Mouse (Mus musculus): ENCODE data around the gene Gipr. TPM values are rescaled to one million over a fixed set of nuclear protein-coding genes. Genes with fewer than 3 reads are reported as not detected.
A peak's percentile ranks its signal among the peaks of the same experiment; 100 is the strongest.

Gene Gipr
- polyA plus RNA-seq, 1 experiment from 2014 or later: 0.25 TPM

DNA sequence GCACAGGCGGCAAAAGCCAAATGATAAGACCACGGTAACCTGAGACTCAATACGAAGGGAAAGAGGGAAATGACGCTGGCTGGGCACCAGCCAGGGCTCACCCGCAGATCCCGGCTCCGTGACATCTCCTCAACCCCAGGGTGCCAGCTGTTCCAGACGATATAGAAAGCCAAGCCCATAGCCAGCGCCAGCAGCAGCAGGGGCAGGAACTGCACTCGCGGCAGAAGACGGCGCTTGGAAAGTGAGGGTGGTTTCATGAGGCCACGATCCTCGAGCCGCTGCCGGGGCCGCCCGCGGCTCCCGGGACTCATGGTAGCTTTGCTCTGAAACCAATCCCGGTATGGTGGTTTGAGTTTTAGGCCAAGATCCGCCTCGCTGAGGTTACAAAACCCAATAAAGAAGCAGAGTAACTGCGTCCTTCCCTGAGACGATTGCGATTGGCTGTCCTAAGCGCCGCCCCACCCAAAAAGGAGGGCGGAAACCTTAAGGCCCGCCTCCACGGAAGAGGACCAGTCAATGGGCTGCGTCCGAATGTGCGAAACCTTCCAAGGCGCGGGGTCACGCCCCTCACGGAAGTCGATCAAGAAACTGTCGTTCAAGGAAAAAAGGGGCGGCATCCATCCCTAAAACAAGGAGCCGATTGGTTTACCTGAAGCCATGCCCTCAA, 16.9 kb downstream of the Gipr start, which contains the start of gene Qpctl:
Gene Qpctl (minus strand): TSS at position 417 of the 667 bp plus-strand sequence.
- peak; percentile 100 for DNase-seq (ENCODE audit: low spot score)

- no peak for DNase-seq (ENCODE audit: low spot score)
Observed at GRCm38 (mm10) chr7:19148180-19148874, 17.6 kb downstream of the Gipr start.

- no peak for DNase-seq (ENCODE audit: low spot score)
Observed at GRCm38 (mm10) chr7:19147497-19148045, 18.4 kb downstream of the Gipr start.

- no peak for DNase-seq (ENCODE audit: low spot score)
Observed at GRCm38 (mm10) chr7:19146793-19147192, 19.1 kb downstream of the Gipr start.

GRCm38 (mm10) chr7:19137380-19137779, 28.5 kb downstream of the Gipr start:
- DNase-seq (ENCODE audit: low spot score): peak; percentile 65

DNA sequence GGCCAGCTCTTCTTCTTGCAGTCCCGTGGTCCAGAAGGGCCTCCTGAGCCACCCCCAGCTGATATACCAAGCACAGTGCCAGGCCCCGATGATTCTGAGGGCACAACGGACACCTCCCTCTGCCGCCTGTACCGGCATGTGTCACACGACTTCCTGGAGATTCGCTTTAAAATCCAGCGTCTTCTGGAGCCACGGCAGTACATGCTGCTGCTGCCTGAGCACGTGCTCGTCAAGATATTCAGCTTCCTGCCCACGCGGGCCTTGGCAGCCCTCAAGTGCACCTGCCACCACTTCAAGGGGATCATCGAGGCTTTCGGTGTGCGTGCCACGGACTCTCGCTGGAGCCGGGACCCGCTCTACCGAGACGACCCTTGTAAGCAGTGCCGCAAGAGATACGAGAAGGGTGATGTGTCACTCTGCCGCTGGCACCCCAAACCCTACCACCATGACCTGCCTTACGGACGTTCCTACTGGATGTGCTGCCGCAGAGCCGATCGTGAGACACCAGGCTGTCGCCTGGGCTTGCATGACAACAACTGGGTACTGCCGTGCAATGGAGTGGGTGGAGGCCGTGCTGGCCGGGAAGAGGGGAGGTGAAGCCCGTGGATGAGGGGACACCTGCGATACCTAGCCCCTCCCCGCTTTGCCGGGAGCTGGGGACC, 29.1 kb downstream of the Gipr start:
- DNase-seq (ENCODE audit: low spot score): peak; percentile 55

DNA sequence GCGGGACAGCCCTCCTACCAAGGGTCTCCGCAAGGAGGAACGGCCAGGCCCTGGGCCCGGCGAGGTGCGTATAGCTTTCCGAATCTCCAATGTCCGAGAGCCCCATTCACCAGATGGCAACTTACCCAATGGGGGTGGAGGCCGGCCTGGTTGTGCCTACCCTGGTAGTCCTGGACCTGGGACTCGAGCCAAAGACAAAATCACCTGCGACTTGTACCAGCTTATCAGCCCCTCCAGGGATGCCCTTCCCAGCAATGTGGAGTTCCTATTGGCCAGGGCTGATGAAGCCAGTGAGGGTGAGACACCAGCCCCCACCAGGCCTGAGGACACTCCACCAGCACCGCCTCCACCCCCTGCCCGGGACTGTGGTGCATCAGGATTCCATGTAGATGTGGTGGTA, 29.8 kb downstream of the Gipr start:
- DNase-seq (ENCODE audit: low spot score): no peak

DNA sequence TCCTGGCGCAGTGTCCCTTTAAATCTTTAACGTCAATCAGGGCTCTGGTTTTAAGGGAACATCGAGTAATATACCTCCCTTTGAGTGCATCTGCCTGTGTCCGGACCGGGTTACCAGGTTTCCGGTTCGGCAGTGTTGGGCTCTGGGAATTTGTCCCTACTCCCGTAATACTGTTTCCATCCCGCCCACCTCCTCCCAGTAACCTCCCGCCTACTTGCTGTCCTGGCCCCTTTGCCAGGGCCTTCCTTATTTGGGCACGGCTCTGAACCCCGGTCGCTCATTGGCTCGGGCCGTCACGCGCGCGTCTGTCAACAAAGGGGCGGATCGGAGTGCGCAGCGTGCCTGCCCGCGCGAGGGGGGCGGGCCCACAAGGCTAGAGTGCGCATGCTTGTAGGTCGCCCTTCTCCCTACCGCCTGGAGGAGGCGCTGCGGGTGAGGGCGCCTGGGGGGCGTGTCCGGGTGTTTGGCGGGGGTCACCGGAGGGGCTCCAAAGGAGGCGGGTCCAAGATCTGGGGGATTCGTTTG, 34.5 kb downstream of the Gipr start:
- DNase-seq (ENCODE audit: low spot score): peak; percentile 94

- no peak for DNase-seq (ENCODE audit: low spot score)
Observed at GRCm38 (mm10) chr7:19130657-19131056, 35.3 kb downstream of the Gipr start.

DNA sequence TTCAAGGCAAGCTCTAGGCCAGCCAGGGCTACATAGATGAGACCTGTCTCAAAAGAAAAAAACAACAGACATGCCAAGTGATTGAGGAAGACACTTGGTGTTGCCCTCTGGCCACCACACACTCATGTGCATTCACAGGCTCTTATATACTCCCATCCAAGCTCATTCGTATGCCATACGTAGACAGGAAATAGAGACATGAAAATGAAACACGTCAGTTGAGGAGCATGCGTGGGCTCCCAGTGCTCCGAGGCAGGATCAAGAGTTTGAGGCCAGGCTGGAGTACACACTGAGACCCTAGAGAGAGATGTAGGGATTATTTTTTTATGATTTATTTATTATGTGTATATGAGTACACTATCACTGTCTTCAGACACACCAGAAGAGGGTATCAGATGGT, 36.5 kb downstream of the Gipr start:
- DNase-seq (ENCODE audit: low spot score): no peak

DNA sequence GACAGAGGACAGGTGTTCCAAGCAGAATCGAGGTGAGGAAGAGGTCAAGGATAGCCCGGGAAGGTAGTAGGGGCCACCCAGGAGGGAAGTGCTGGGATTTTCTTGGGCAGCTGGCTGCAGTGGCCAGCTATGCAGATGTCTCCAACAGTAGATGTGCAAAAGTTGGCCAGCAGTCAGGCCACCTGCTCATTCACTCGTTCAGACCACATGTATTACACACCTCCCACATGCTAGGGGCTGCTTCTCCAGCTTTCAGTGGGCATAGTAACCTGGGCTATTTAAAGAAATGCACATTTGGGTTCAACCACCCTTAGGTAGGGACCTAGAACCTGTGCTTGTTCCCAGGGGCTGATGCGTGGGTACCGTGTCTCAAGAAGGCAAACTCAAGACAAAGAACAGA, 38.2 kb downstream of the Gipr start:
- no peak for DNase-seq (ENCODE audit: low spot score)

DNA sequence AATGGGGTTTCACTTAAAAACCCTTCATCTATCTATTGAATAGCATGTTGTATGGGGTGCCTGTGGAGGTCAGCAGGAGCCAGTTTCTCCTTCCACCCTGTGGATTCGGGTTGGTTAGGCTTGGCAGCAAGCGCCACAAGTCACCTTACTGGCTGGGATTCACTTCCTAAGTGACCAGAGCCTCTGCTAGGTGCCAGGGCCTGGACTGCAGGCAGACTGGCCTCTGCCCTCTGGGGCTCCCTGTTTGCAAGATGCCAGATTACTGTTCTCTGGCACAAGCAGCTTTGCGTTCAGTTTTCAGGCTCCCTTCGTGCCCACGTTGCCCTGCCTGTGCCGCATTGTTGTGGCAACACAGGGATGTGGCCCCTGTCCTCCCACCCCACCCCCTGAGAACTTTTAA, 41.2 kb downstream of the Gipr start:
- no peak for DNase-seq (ENCODE audit: low spot score)

- DNase-seq (ENCODE audit: low spot score): no peak
Observed at GRCm38 (mm10) chr7:19121686-19122085, 44.2 kb downstream of the Gipr start.

DNA sequence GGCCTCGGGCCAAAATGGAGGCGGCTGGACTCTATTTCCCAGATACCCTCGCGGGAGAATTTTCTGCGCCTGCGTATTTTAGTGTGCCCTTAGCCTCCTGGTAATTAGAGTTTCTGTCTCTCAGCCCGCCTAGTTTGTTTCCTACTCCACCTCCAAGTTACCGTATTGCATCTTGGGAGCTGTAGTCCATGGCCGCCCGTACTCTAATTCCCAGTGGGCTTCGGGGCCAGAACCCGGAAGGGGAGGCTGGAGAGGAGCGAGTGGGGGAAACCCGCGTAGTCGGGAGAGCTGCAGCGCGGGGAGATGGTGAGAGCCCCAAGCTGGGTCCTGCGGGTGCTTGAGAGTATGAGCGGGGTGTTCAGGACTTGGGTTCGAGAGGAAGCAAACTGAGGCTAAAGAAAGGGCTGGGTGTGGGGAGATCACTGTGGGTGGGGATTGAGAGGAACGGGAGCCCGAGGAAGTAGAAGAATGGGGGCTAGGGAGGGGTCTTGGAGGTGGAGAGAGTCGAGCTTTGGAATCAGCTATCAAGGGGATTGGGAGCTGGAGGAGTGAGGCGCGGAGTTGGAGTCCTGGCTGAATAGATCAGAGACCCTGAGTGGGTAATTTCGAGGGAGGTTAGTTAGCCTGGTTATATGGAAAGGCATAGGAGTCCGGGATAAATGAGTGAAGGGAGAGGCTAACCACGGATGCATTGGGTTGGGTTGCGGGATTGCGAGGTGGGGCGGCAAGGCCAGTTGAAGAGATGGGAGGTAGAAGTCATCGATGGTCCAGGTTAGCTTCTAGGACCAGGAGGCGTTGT, 46.1 kb downstream of the Gipr start, which contains the start of gene Fbxo46:
Gene Fbxo46 (plus strand): TSS at position 229 of the 799 bp plus-strand sequence.
- DNase-seq (ENCODE audit: low spot score): peak; percentile 97

DNA sequence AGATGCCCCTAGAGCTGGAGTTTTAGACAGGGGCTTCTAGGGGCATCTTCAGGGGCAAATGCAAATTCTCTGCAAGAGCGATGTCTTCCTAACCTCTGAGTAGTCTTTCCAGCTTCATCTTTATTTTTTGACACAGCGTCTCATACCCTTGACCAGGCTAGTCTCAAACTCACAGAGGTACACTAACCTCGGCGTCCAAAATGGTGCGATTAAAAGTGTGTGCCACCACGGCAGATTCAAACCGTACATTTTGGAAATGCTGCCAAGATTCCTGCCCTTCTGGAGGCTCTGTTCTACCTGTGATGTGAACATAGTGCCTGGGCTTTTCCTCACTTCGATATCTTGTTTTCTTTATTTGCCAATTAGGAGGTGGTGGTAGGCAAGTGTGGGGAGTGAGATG, 46.8 kb downstream of the Gipr start:
- no peak for DNase-seq (ENCODE audit: low spot score)

- peak; percentile 69 for DNase-seq (ENCODE audit: low spot score)
Observed at GRCm38 (mm10) chr7:19118028-19118771, 47.7 kb downstream of the Gipr start, which contains the start of gene Gm4969. Gene Gm4969 (minus strand): TSS chr7:19118368.

DNA sequence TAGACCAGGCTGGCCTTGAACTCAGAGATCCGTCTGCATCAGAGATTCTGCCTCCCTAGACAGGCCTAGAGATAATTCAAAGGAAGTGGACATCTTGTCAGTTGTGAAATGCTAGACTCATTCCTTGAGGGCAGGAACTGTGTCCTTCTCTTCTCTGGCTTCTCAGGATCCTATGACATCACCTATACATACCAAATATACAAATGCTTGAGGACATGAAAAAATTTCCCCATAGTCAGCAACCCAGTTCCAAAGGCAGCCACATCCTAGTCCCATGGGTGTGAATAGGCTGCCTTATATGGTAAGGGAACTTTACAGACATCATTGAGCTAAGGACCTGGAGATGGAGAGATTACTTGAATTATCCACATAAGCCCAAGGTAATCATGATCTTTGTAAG, 56.4 kb downstream of the Gipr start:
- DNase-seq (ENCODE audit: low spot score): no peak

- DNase-seq (ENCODE audit: low spot score): no peak
Observed at GRCm38 (mm10) chr7:19107436-19107835, 58.5 kb downstream of the Gipr start.
